Mouse (Mus musculus): ENCODE results near the gene Dnajb13. TPM values are rescaled to one million over a fixed set of nuclear protein-coding genes. Genes with fewer than 3 reads are reported as not detected.

Dnajb13 gene
- total RNA-seq, 2 experiments from 2014 or later: not detected

DNA sequence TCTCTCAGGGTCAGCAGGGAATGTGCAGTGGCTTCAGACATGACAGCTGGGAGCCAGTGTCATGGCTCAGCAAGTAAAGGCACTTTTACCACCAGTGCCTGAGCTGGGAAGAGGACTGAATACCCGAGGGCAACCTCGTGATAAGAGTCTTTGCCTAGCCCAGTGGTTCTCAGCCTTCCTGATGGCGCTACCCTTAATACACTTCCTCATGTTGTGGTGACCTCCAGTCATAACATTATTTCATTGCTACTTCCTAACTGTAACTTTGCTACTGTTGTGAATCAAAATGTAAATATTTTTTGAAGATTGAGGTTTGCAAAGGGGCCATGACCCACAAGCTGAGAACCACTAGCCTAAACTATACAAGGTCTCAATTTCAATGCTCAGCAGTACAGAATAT is 6.1 kb downstream of the Dnajb13 start:
- no peak for DNase-seq (ENCODE audit: low spot score)

- no peak for DNase-seq (ENCODE audit: low spot score)
These were observed 8.3 kb downstream of the Dnajb13 start for GRCm38 (mm10) chr7:100506494-100506893.

DNA sequence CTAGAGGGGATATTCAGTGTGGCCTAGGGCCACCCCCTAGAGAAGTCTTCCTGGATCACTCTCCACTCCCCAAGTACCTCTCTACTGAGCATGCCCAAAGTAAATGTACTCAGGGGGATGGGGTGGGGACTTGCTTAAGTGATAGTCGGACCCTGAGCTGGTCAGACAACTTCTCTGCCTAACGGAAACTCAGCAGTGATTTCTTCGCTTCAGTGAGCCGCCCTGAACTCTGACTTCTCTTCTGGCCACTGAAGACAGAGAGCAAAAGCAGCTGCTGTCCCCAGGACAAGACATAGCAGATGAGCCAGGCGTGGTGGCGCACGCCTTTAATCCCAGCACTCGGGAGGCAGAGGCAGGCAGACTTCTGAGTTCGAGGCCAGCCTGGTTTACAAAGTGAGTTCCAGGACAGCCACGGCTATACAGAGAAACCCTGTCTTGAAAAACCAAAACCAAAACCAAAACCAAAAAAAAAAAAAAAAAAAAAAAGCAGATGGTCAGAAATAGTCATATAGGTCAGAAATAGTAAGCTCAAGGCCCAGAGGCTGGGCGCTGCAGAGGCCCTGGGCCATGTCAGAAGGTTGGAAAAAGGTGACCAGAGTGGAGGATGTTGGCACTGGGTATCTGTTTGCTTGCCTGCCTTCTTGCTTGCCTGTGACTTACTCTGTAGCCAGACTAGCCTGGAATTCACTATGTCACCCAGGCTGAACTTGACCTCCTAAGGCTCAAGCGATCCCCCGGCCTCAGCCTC is 9.8 kb downstream of the Dnajb13 start:
- DNase-seq (ENCODE audit: low spot score): no peak

DNA sequence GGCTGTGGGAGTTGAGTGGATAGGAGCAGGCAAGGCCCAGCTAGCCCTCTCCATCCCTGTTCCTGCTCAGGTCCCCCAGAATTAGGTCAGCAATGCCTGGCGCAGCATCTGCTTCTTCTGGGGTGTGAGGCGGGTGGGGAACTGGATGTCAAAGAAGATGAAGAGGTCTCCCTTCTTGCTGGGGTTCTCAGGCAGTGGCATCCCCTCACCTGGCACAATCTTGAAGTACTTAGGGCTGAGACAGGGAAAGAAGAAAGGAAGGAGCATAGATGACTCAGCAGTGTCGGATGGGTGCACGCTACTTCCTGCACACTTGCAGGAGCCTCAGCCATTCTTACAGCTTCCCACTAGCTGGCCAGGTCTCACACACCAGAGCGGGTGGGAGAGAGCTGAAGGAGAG is 11.7 kb downstream of the Dnajb13 start:
- DNase-seq (ENCODE audit: low spot score): no peak

DNA sequence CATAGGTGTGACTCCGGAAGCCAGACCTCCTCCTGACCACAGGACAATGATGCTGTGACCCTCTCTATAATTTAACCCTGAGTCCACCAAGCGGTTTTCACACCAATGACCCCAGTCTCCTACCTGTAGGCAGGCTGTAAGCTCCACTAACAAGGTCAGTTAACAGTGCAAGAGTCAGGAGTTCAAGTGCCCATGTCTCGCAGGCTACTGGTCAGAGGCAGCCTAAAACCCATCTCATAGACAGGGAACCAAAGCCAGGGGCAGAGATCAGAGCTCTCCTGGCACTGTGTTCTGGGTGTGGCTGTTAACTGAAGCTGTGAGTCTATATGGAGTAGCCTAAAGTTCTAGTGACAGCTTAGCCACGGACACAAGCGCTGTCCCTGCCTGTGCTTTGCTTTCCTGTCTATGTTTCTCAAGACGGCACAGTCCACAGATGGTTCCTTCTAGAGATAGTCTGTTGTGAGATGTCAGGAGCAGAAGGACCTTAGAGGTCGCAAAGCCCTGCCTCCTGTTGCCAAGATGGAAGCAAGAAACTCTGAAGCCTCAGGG is 12.3 kb downstream of the Dnajb13 start:
- no peak for DNase-seq (ENCODE audit: low spot score)

DNA sequence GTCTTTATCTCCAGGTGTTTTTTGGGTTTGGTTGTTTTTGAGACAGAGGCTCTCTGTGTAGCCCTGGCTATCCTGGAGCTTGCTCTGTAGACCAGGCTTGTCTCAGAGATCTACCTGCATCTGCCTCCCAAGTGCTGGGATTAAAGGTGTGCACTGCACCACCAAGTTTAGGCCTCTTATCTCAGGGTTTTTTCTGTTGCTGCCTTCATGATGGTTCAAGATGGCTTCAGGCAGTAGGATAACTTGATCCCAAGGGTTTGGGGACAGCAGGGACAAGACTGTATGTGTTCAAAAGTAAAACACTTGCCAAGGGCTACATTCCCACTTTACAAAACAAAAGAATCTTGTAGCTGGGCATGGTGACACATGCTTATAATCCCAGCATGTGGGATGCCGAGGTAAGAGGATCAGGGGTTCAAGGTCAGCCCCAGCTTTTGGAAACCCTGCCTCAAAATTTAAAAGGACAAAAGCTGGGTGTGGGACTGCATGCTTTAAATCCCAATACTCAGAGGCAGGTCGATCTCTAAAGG is 12.9 kb downstream of the Dnajb13 start:
- DNase-seq (ENCODE audit: low spot score): no peak

DNA sequence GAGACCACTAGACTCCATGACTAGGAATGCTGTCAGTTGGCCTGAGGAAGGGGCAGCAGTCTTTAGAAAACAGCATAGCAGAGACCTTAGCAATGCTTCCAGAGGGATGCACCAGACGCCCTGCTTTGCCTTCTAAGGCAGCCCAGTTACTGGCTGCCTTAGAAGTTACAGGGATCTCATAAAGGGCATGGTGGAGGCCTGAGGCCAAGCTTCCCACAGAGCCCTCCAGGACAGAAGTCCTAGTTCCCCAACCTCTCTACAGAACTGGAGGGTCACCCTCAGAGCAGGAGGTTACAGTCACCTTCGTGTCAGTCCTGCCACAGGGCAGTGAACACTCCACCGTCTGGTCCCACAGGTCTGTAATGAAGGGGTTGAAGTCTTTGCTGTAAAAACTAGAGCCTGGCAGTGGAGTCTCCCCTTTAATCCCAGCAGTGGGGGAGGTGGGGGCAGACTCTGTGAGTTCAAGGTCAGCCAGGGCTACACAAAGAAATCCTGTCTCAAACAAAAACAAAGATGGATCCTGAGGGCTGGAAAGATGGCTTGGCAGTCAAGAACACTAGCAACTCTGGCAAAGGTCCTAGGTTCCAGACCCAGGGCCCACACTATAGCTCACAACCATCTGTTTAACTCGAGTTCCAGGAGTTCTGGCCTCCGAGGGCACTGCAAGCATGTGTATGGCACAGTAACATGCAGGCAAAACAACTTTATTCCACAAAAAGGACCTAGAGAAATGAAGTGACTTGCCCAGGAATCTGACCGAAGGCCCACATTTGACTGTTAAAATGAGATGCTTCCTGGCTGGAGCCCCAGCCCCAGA is 13.5 kb downstream of the Dnajb13 start:
- no peak for DNase-seq (ENCODE audit: low spot score)

- no peak for DNase-seq (ENCODE audit: low spot score)
These were observed 14.3 kb downstream of the Dnajb13 start for GRCm38 (mm10) chr7:100500276-100500977.

DNA sequence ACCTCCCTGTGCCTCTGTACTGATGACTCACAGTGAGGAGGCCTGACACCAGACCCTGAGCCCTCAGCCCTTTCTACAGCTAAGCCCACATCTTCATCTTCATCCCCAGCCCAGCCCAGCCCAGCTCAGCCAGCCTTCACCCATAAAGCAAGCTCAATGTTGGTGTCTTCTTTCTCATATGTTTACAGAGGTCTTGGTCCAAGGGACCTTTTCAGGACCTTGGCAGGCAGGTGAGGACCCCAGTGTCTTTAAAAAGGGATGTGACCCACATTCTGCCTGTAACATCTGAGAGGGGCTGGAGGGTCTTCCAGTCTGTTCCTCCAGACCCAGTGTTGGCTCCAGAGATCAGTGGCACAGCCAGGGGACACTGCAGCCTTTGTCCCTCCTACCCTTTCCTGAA is 15.3 kb downstream of the Dnajb13 start:
- DNase-seq (ENCODE audit: low spot score): no peak

GRCm38 (mm10) chr7:100497982-100498381 is 16.8 kb downstream of the Dnajb13 start:
- no peak for DNase-seq (ENCODE audit: low spot score)

DNA sequence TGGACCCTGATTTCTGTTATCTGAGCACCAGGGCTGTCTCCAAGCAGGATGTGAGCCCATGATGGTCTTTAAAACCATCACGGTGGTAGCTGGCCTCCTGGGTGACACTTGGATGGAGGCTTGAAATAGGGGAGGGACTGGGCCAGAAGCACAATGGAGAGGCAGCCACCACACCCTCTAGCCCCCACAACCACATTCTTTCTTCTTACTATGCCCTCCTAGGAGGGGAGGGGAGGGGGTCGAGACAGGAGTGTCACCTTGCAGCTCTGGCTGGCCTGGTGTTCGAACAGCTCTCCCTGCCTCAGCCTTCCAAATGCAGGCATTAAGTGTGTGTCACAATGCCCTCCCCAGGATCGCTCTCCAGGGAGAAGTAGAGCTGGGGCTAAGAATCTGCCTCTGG is 17.4 kb downstream of the Dnajb13 start:
- no peak for DNase-seq (ENCODE audit: low spot score)

- no peak for DNase-seq (ENCODE audit: low spot score)
These were observed 18.0 kb downstream of the Dnajb13 start for GRCm38 (mm10) chr7:100496791-100497190.

- DNase-seq (ENCODE audit: low spot score): no peak
These were observed 18.4 kb downstream of the Dnajb13 start for GRCm38 (mm10) chr7:100496371-100496770.

GRCm38 (mm10) chr7:100495581-100496251 is 19.0 kb downstream of the Dnajb13 start:
- no peak for DNase-seq (ENCODE audit: low spot score)

- no peak for DNase-seq (ENCODE audit: low spot score)
These were observed 19.7 kb downstream of the Dnajb13 start for GRCm38 (mm10) chr7:100495042-100495441.

DNA sequence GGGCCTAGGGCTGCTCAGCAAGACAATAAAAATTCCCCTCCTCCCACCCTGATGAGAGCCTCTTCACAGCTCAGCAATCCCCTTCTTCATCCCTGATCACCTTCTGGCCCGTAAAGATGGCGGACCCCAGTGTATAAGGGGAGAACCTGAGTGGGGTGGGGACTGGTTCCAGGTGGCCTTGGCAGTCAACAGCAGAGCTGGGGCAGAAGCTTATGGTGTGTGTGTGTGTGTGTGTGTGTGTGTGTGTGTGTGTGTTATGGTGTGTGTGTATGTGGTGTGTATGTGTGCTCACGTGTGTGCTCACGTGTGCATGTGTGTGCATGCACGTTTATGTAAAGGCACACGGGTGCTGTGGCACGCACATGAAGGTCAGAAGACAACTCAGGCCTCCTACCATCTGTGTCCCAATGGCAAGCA is 20.3 kb downstream of the Dnajb13 start:
- DNase-seq (ENCODE audit: low spot score): no peak

- no peak for DNase-seq (ENCODE audit: low spot score)
These were observed 21.0 kb downstream of the Dnajb13 start for GRCm38 (mm10) chr7:100493484-100494414.

GRCm38 (mm10) chr7:100493117-100493483 is 21.7 kb downstream of the Dnajb13 start, which contains the start of gene Ucp2:
Gene Ucp2 (plus strand): TSS chr7:100493337.
- peak; percentile 72 for DNase-seq (ENCODE audit: low spot score)

DNA sequence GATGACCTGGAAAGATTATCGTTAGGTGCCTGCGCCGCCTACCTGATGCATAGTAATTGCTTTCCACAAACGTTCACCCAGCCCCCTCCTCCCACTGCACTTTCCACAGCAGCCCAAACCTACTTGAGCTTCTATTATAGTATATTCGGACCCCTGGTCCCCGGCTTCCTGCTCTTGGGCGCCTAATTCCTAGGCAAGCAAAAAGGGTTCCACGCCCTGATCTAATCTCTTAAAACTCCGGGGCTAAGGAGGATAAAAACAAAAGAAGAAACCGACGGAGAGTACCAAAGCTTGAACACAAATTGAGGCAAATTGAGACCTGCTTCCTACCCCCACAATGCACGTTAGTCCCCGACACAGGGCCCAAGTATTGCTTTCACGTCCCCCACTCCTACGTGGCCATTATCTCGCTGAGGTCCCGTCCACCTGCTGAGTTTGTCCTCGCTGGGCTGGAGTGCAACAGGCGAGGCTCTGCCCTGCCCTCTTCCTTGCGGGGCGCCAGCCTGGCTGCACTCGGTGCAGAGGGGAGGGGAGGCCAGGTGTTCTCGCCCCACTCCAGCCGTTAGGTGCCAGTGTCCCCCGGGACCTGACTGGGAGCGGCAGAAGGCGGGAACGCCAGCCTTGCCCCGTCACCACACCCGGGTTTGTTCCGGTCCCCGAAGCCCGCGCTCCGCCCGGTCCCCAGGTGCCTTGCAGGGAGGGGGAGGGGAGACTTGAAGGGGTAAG is 22.2 kb downstream of the Dnajb13 start:
- no peak for DNase-seq (ENCODE audit: low spot score)
